Mouse (Mus musculus) neutrophil, adult 5-6 weeks (primary cell): ENCODE results near the gene Pla2g4a. TPM values are rescaled to one million over a fixed set of nuclear protein-coding genes. Genes with fewer than 3 reads are reported as not detected.

Experiments
- ATAC-seq: fragments of 151-379, 151-347 bp; 2 replicates; pipeline ENCODE4 v1.8.0; 2017; ENCODE audit warnings: mild to moderate bottlenecking, moderate TSS enrichment; ENCODE audit not compliant: insufficient number of reproducible peaks, poor library complexity, low FRiP score, severe bottlenecking; ENCODE audit errors: extremely low read depth
- total RNA-seq: library from RNA; stranded (forward); fragments of 200-1000 nt; gene quantifications from 2 replicates; pipeline ENCODE4 v1.2.3, GENCODE M21; 2017

Gene Pla2g4a
- total RNA-seq, 1 experiment from 2014 or later = 6.2 TPM

GRCm38 (mm10) chr1:149940301-149940700, 20.8 kb downstream of the Pla2g4a start:
- peak; percentile 78; the same call in 1 of the 2 replicates for ATAC-seq

GRCm38 (mm10) chr1:149939261-149940032, 21.6 kb downstream of the Pla2g4a start:
- no peak for ATAC-seq

- no peak for ATAC-seq
Observed at GRCm38 (mm10) chr1:149937825-149938224, 23.3 kb downstream of the Pla2g4a start.

GRCm38 (mm10) chr1:149929140-149929539, 31.9 kb downstream of the Pla2g4a start:
- ATAC-seq = no peak

- peak; percentile 100 for ATAC-seq
Observed at GRCm38 (mm10) chr1:149923737-149924136, 37.4 kb downstream of the Pla2g4a start.

- no peak for ATAC-seq
Observed at GRCm38 (mm10) chr1:149922219-149922618, 38.9 kb downstream of the Pla2g4a start.

GRCm38 (mm10) chr1:149921325-149921724, 39.8 kb downstream of the Pla2g4a start:
- ATAC-seq = no peak

GRCm38 (mm10) chr1:149919301-149919700, 41.8 kb downstream of the Pla2g4a start:
- ATAC-seq = no peak

GRCm38 (mm10) chr1:149912984-149913383, 48.1 kb downstream of the Pla2g4a start:
- no peak for ATAC-seq

GRCm38 (mm10) chr1:149911050-149911449, 50.0 kb downstream of the Pla2g4a start:
- ATAC-seq = peak; percentile 99

- no peak for ATAC-seq
Observed at GRCm38 (mm10) chr1:149898001-149898625, 63.0 kb downstream of the Pla2g4a start.

GRCm38 (mm10) chr1:149896590-149896989, 64.5 kb downstream of the Pla2g4a start:
- ATAC-seq = no peak

GRCm38 (mm10) chr1:149894940-149895339, 66.2 kb downstream of the Pla2g4a start:
- ATAC-seq = no peak

GRCm38 (mm10) chr1:149893903-149894302, 67.2 kb downstream of the Pla2g4a start:
- ATAC-seq = no peak

GRCm38 (mm10) chr1:149891057-149891456, 70.0 kb downstream of the Pla2g4a start:
- ATAC-seq = no peak

- no peak for ATAC-seq
Observed at GRCm38 (mm10) chr1:149882419-149883025, 78.6 kb downstream of the Pla2g4a start.

- no peak for ATAC-seq
Observed at GRCm38 (mm10) chr1:149878175-149878574, 82.9 kb downstream of the Pla2g4a start.

GRCm38 (mm10) chr1:149876502-149876901, 84.6 kb downstream of the Pla2g4a start:
- no peak for ATAC-seq

GRCm38 (mm10) chr1:149871625-149872024, 89.5 kb downstream of the Pla2g4a start:
- ATAC-seq = no peak

GRCm38 (mm10) chr1:149867323-149867722, 93.8 kb downstream of the Pla2g4a start:
- ATAC-seq = no peak
